Mouse (Mus musculus): ENCODE measurements around the gene Nectin1.

Gene Nectin1

GRCm38 (mm10) chr9:43741277-43741676, 2.5 kb upstream of the Nectin1 start:
- DNase-seq (ENCODE audit: low spot score), result no peak

GRCm38 (mm10) chr9:43742066-43742465, 1.7 kb upstream of the Nectin1 start:
- DNase-seq (ENCODE audit: low spot score), result no peak

GRCm38 (mm10) chr9:43742902-43743646, 710 bp upstream of the Nectin1 start:
- no peak for DNase-seq (ENCODE audit: low spot score)

- DNase-seq (ENCODE audit: low spot score), result peak; percentile 62
These were observed 576 bp downstream of the Nectin1 start for GRCm38 (mm10) chr9:43744138-43744981.

- peak; percentile 84 for DNase-seq (ENCODE audit: low spot score)
These were observed 1.4 kb downstream of the Nectin1 start for GRCm38 (mm10) chr9:43745051-43745792.

GRCm38 (mm10) chr9:43745951-43746703, 2.3 kb downstream of the Nectin1 start:
- peak; percentile 66 for DNase-seq (ENCODE audit: low spot score)

GRCm38 (mm10) chr9:43747710-43748109, 3.9 kb downstream of the Nectin1 start:
- peak; percentile 54 for DNase-seq (ENCODE audit: low spot score)

GRCm38 (mm10) chr9:43748519-43748918, 4.7 kb downstream of the Nectin1 start:
- DNase-seq (ENCODE audit: low spot score), result no peak

- DNase-seq (ENCODE audit: low spot score), result peak; percentile 32
These were observed 6.3 kb downstream of the Nectin1 start for GRCm38 (mm10) chr9:43750053-43750452.

GRCm38 (mm10) chr9:43751111-43751510, 7.3 kb downstream of the Nectin1 start:
- DNase-seq (ENCODE audit: low spot score), result no peak

GRCm38 (mm10) chr9:43753481-43753880, 9.7 kb downstream of the Nectin1 start:
- no peak for DNase-seq (ENCODE audit: low spot score)

GRCm38 (mm10) chr9:43754083-43754482, 10.3 kb downstream of the Nectin1 start:
- peak; percentile 54 for DNase-seq (ENCODE audit: low spot score)

GRCm38 (mm10) chr9:43754768-43755197, 11.0 kb downstream of the Nectin1 start:
- no peak for DNase-seq (ENCODE audit: low spot score)

- no peak for DNase-seq (ENCODE audit: low spot score)
These were observed 11.7 kb downstream of the Nectin1 start for GRCm38 (mm10) chr9:43755464-43755863.

GRCm38 (mm10) chr9:43755928-43756327, 12.1 kb downstream of the Nectin1 start:
- no peak for DNase-seq (ENCODE audit: low spot score)

GRCm38 (mm10) chr9:43757225-43757624, 13.4 kb downstream of the Nectin1 start:
- DNase-seq (ENCODE audit: low spot score), result no peak

- DNase-seq (ENCODE audit: low spot score), result no peak
These were observed 14.5 kb downstream of the Nectin1 start for GRCm38 (mm10) chr9:43757972-43758965.

- DNase-seq (ENCODE audit: low spot score), result no peak
These were observed 16.3 kb downstream of the Nectin1 start for GRCm38 (mm10) chr9:43760078-43760477.

- peak; percentile 69 for DNase-seq (ENCODE audit: low spot score)
These were observed 17.5 kb downstream of the Nectin1 start for GRCm38 (mm10) chr9:43761181-43761820.

GRCm38 (mm10) chr9:43761941-43762340, 18.2 kb downstream of the Nectin1 start:
- no peak for DNase-seq (ENCODE audit: low spot score)
